Mouse (Mus musculus): Measurements from ENCODE around the gene Tmprss6. TPM values are rescaled to one million over a fixed set of nuclear protein-coding genes. Genes with fewer than 3 reads are reported as not detected.
A peak's percentile ranks its signal among the peaks of the same experiment; 100 is the strongest.

Gene Tmprss6
- polyA plus RNA-seq, 1 experiment = not detected

GRCm38 (mm10) chr15:78486564-78486963 is 18.1 kb upstream of the Tmprss6 start:
- H3K4me1 ChIP-seq (ENCODE audit: control insufficient read depth, insufficient read depth, low read length) = 0 out of 2 replicates have a peak, but pooled peaks cover 6% of the 10 kb centered on the region
- H3K27ac ChIP-seq (ENCODE audit: insufficient read depth, low read length) = no peak overlapping the region
- TF ChIP-seq POLR2A (IDR thresholded peaks at IDR 0.05; ENCODE audit: low read depth, low read length) = no peak
- TF ChIP-seq CTCF (IDR thresholded peaks at IDR 0.05; ENCODE audit: borderline replicate concordance, insufficient read depth, low read length) = no peak
- no peak overlapping the region for H3K4me3 ChIP-seq (ENCODE audit: insufficient read depth, low read length)

GRCm38 (mm10) chr15:78483311-78483710 is 14.9 kb upstream of the Tmprss6 start:
- Histone ChIP-seq H3K4me3 (ENCODE audit: insufficient read depth, low read length) (no peak overlapping the region), H3K4me1 (ENCODE audit: control insufficient read depth, insufficient read depth, low read length) (0 out of 2 replicates have a peak, but pooled peaks cover 6% of the 10 kb centered on the region), H3K27ac (ENCODE audit: insufficient read depth, low read length) (peak overlapping the region; percentile 41)
- TF ChIP-seq POLR2A (IDR thresholded peaks at IDR 0.05; ENCODE audit: low read depth, low read length) (no peak), CTCF (IDR thresholded peaks at IDR 0.05; ENCODE audit: borderline replicate concordance, insufficient read depth, low read length) (no peak)

DNA sequence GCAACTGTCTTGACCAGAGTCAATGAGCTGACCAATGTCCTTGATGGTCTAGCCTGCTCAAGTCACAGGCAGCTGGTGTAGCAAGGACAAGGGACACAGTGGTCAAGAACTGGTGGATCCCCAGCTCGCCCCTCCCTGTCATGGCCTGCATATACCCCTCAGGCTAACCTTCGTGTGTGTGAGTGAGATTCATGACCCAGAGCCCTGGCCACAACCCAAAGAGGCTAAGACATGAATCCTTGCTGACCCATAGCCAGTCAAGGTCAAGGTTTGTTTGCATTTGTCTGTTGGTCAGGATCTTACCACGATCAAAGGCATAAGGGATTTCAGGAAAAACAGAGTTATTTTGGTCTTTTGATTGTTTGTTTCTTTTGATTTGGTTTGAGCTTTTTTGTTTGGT is 14.1 kb upstream of the Tmprss6 start:
- TF ChIP-seq CTCF (IDR thresholded peaks at IDR 0.05; ENCODE audit: borderline replicate concordance, insufficient read depth, low read length) (no peak), POLR2A (IDR thresholded peaks at IDR 0.05; ENCODE audit: low read depth, low read length) (no peak)
- H3K4me3 ChIP-seq (ENCODE audit: insufficient read depth, low read length) = no peak overlapping the region
- H3K4me1 ChIP-seq (ENCODE audit: control insufficient read depth, insufficient read depth, low read length) = 0 out of 2 replicates have a peak, but pooled peaks cover 6% of the 10 kb centered on the region
- no peak overlapping the region for H3K27ac ChIP-seq (ENCODE audit: insufficient read depth, low read length)

- H3K4me3 ChIP-seq (ENCODE audit: insufficient read depth, low read length) = no peak overlapping the region
- no peak overlapping the region for H3K27ac ChIP-seq (ENCODE audit: insufficient read depth, low read length)
- TF ChIP-seq CTCF (IDR thresholded peaks at IDR 0.05; ENCODE audit: borderline replicate concordance, insufficient read depth, low read length) = no peak
- no peak for TF ChIP-seq POLR2A (IDR thresholded peaks at IDR 0.05; ENCODE audit: low read depth, low read length)
- 0 out of 2 replicates have a peak, but pooled peaks cover 6% of the 10 kb centered on the region for H3K4me1 ChIP-seq (ENCODE audit: control insufficient read depth, insufficient read depth, low read length)
These were observed 13.1 kb upstream of the Tmprss6 start for GRCm38 (mm10) chr15:78481448-78482000.

DNA sequence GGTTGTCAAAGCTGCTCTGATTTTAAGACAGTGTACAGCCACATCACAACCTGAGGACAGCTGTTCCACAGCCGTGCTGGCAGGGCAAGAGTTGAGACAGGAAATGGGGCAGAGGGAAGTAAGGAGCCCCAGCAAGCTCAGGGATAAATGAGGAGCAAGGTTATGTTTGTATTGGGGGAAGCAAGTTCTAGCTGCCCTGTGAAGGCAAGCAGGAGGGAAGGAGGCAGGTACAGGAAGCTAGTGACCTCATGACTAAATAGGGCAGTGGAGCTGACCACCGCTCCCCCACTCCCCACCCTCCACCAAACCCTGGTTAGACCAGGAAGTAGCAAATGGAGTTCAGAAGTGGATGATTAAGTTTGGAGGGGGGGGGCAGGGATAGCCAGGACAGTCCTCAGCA is 12.6 kb upstream of the Tmprss6 start:
- H3K27ac ChIP-seq (ENCODE audit: insufficient read depth, low read length) = no peak overlapping the region
- H3K4me1 ChIP-seq (ENCODE audit: control insufficient read depth, insufficient read depth, low read length) = 0 out of 2 replicates have a peak, but pooled peaks cover 6% of the 10 kb centered on the region
- H3K4me3 ChIP-seq (ENCODE audit: insufficient read depth, low read length) = no peak overlapping the region
- no peak for TF ChIP-seq CTCF (IDR thresholded peaks at IDR 0.05; ENCODE audit: borderline replicate concordance, insufficient read depth, low read length)

DNA sequence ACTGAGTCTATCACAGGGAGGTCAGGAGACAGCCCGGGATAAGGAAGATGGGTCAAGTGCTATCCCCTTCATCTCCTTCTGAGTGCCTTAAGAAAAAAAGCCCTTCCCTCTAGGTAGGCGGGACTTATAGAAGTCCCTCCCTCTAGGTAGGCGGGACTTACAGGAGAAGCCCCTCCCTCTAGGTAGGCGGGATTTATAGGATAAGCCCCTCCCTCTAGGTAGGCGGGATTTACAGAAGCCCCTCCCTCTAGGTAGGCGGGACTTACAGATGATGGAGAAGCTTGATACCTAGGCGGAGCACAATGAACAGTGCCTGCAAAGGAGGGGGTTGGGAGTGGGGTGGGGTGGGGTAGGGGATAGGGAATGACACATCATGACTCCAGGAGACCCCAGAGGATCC is 11.7 kb upstream of the Tmprss6 start:
- TF ChIP-seq POLR2A (IDR thresholded peaks at IDR 0.05; ENCODE audit: low read depth, low read length) (no peak), CTCF (IDR thresholded peaks at IDR 0.05; ENCODE audit: borderline replicate concordance, insufficient read depth, low read length) (no peak)
- Histone ChIP-seq H3K4me1 (ENCODE audit: control insufficient read depth, insufficient read depth, low read length) (0 out of 2 replicates have a peak, but pooled peaks cover 6% of the 10 kb centered on the region), H3K27ac (ENCODE audit: insufficient read depth, low read length) (no peak overlapping the region), H3K4me3 (ENCODE audit: insufficient read depth, low read length) (no peak overlapping the region)

DNA sequence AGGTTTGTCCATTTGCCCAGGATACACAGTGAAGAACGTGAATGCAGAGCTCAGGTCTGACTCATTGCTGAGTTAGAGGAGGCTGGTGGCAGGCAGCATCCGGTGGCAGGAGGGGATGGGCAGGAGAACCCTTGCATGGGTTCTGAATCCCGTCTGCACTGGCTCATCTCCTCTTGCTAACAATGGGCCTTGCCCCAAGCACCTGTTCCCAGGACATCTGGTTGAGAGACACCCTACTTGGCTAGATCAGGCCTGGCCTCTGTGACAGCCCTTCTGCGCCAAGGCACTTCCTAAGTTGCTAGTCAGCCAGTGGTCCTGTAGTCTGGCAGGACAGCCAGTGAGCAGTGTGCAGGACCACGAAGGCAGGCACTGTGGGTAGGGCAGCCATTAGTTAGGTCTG is 11.0 kb upstream of the Tmprss6 start:
- Histone ChIP-seq H3K4me1 (ENCODE audit: control insufficient read depth, insufficient read depth, low read length) (0 out of 2 replicates have a peak, but pooled peaks cover 6% of the 10 kb centered on the region), H3K27ac (ENCODE audit: insufficient read depth, low read length) (no peak overlapping the region), H3K4me3 (ENCODE audit: insufficient read depth, low read length) (no peak overlapping the region)
- TF ChIP-seq POLR2A (IDR thresholded peaks at IDR 0.05; ENCODE audit: low read depth, low read length) (no peak), CTCF (IDR thresholded peaks at IDR 0.05; ENCODE audit: borderline replicate concordance, insufficient read depth, low read length) (no peak)

- H3K27ac ChIP-seq (ENCODE audit: insufficient read depth, low read length) = no peak overlapping the region
- no peaks in the 10 kb centered on the region for H3K4me1 ChIP-seq (ENCODE audit: control insufficient read depth, insufficient read depth, low read length)
- no peak overlapping the region for H3K4me3 ChIP-seq (ENCODE audit: insufficient read depth, low read length)
- TF ChIP-seq CTCF (IDR thresholded peaks at IDR 0.05; ENCODE audit: borderline replicate concordance, insufficient read depth, low read length) (no peak), POLR2A (IDR thresholded peaks at IDR 0.05; ENCODE audit: low read depth, low read length) (no peak)
These were observed 9.6 kb upstream of the Tmprss6 start for GRCm38 (mm10) chr15:78478073-78478472.

DNA sequence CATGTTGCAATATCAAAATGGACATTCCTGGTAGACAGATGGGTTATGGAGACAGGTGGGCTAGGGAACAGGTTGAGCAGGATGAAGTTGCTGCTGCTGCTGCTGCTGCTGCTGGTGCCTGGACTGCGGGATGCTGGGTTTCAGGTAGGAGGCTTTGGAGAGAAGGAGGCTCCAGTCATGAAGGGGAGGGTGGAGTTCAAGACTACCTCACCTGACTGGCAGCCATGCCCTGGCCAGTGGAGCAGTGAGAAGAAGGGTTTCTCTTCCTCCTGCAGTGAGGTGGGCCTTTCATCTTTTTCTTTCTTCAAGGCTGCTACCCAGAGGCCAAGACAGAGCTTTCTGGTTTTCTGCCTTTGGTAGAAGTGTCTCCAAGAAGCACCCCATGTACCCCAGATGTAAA is 8.4 kb upstream of the Tmprss6 start:
- Histone ChIP-seq H3K4me1 (ENCODE audit: control insufficient read depth, insufficient read depth, low read length) (no peaks in the 10 kb centered on the region), H3K4me3 (ENCODE audit: insufficient read depth, low read length) (no peak overlapping the region), H3K27ac (ENCODE audit: insufficient read depth, low read length) (no peak overlapping the region)
- TF ChIP-seq POLR2A (IDR thresholded peaks at IDR 0.05; ENCODE audit: low read depth, low read length) (no peak), CTCF (IDR thresholded peaks at IDR 0.05; ENCODE audit: borderline replicate concordance, insufficient read depth, low read length) (no peak)

DNA sequence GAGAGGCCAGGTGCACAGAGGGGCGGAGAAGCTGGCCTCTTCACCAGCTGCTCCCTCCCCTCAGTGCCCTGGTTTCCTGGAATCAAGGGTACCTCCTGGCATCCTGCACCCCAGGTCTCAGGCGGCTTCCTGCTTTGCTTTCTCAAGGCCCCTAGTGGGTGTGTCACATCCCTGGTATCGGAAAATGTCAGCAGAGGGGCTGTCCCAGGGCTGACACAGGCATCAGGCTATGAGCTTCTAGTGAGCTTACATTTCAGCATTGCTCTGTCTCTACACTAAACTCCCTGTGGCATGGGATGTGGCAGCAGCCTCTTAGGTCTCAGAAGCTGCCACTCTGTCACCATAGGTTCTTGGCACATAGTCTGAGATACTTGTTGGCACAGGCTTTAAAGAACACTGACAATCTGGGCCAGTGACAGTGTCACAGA is 7.2 kb upstream of the Tmprss6 start:
- no peak for TF ChIP-seq POLR2A (IDR thresholded peaks at IDR 0.05; ENCODE audit: low read depth, low read length)
- no peak for TF ChIP-seq CTCF (IDR thresholded peaks at IDR 0.05; ENCODE audit: borderline replicate concordance, insufficient read depth, low read length)

More for the DNA sequence above, 7.2 kb upstream of the Tmprss6 start:
- Histone ChIP-seq H3K4me3 (ENCODE audit: insufficient read depth, low read length) (no peak overlapping the region), H3K27ac (ENCODE audit: insufficient read depth, low read length) (no peak overlapping the region), H3K4me1 (ENCODE audit: control insufficient read depth, insufficient read depth, low read length) (no peaks in the 10 kb centered on the region)
